Mouse (Mus musculus) spleen, postnatal 0 days (tissue): ENCODE results near the gene Gramd1a. TPM values are rescaled to one million over a fixed set of nuclear protein-coding genes. Genes with fewer than 3 reads are reported as not detected.

Experiments used
- polyA plus RNA-seq: library from polyadenylated mRNA; unstranded; fragments of >200 nt; fragmentation: Nextera tagmentation; extraction: Ambion mirVana; gene quantifications from 2 replicates; pipeline ENCODE4 v1.2.1, GENCODE M21; 2015

Gramd1a gene
- polyA plus RNA-seq, result 22.1 and 28.0 TPM in 2 replicates

GRCm38 (mm10) chr7:31155296-31156033 is at the start of gene Gramd1a:
TSS of gene Gramd1a (minus strand) at chr7:31155896.

GRCm38 (mm10) chr7:31126851-31127724 is 28.6 kb downstream of the Gramd1a start, which contains the start of gene Scn1b:
TSS of gene Scn1b (minus strand) at chr7:31127003.

GRCm38 (mm10) chr7:31115182-31115581 is 40.5 kb downstream of the Gramd1a start, which contains the start of gene Hpn:
TSS of gene Hpn (minus strand) at chr7:31115290.

Other genes with a start within 250 kb of the Gramd1a start
- gene Mag, start 241.0 kb downstream of the Gramd1a start, polyA plus RNA-seq, result 0.58 and 0.81 TPM in 2 replicates
- not detected in 2 replicates for gene Hamp2, start 231.2 kb downstream of the Gramd1a start, polyA plus RNA-seq
- not detected in 2 replicates for gene Hamp, start 211.9 kb downstream of the Gramd1a start, polyA plus RNA-seq
- 17.9 and 18.0 TPM in 2 replicates for gene Usf2, start 199.1 kb downstream of the Gramd1a start, polyA plus RNA-seq
- gene Lsr, start 182.4 kb downstream of the Gramd1a start, polyA plus RNA-seq, result 3.7 and 4.4 TPM in 2 replicates
- 0.67 and 0.72 TPM in 2 replicates for gene Fam187b, start 182.1 kb downstream of the Gramd1a start, polyA plus RNA-seq
- gene Fxyd5, start 113.4 kb downstream of the Gramd1a start, polyA plus RNA-seq, result 98.3 and 112 TPM in 2 replicates
- gene Fxyd7, start 104.4 kb downstream of the Gramd1a start, polyA plus RNA-seq, result 0.33 TPM in 1 of 2 replicates, not detected in the other
- gene Fxyd1, start 98.7 kb downstream of the Gramd1a start, polyA plus RNA-seq, result 41.4 and 53.4 TPM in 2 replicates
- gene Lgi4, start 96.6 kb downstream of the Gramd1a start, polyA plus RNA-seq, result 0.32 TPM in 1 of 2 replicates, not detected in the other
- gene Fxyd3, start 79.2 kb downstream of the Gramd1a start, polyA plus RNA-seq, result 23.8 and 24.8 TPM in 2 replicates
- 14.4 and 18.3 TPM in 2 replicates for gene Hpn, start 40.6 kb downstream of the Gramd1a start, polyA plus RNA-seq
- 3.4 and 4.9 TPM in 2 replicates for gene Scn1b, start 28.9 kb downstream of the Gramd1a start, polyA plus RNA-seq
- gene Scgb2b2, start 134.6 kb upstream of the Gramd1a start, polyA plus RNA-seq, result not detected in 2 replicates
- not detected in 2 replicates for gene Scgb1b2, start 135.9 kb upstream of the Gramd1a start, polyA plus RNA-seq
- not detected in 2 replicates for gene Scgb2b3, start 206.2 kb upstream of the Gramd1a start, polyA plus RNA-seq
- not detected in 2 replicates for gene Scgb1b3, start 219.7 kb upstream of the Gramd1a start, polyA plus RNA-seq